Mouse (Mus musculus) lung, embryonic 14.5 days (tissue): ENCODE results near the gene Trip6. TPM values are rescaled to one million over a fixed set of nuclear protein-coding genes. Genes with fewer than 3 reads are reported as not detected.
"Not testable (repeated sequence)": the region's sequence is repeated elsewhere in the genome, so short reads cannot be mapped to it uniquely, and the experiment has no call there.

Source experiments
- ATAC-seq: fragments of 200-750 bp; cut with Nextera tagmentation; 2 replicates; pipeline ENCODE4 v1.8.0; 2017; ENCODE audit warnings: mild to moderate bottlenecking, moderate TSS enrichment, moderate library complexity; ENCODE audit not compliant: insufficient read depth
- DNase-seq: peaks from one replicate; pipeline ENCODE4 v3.0.0-alpha.2; 2015
- H3K27ac ChIP-seq: fragments of 300-500 bp; sonication (generic); 2 replicates; pipeline ENCODE4 v1.5.1; 2014; ENCODE audit warnings: low read depth, mild to moderate bottlenecking, moderate library complexity
- H3K27me3 ChIP-seq: fragments of 300-500 bp; sonication (generic); 2 replicates; pipeline ENCODE4 v1.6.1; 2014; ENCODE audit warnings: low read length, control low read depth; ENCODE audit not compliant: insufficient read depth
- H3K36me3 ChIP-seq: fragments of 300-500 bp; sonication (generic); 2 replicates; pipeline ENCODE4 v1.6.1; 2014; ENCODE audit warnings: control low read depth; ENCODE audit not compliant: insufficient read depth
- H3K4me1 ChIP-seq: fragments of 300-500 bp; sonication (generic); 2 replicates; pipeline ENCODE4 v1.6.1; 2014; ENCODE audit warnings: antibody characterized with exemption, control low read depth; ENCODE audit not compliant: insufficient read depth
- H3K4me2 ChIP-seq: fragments of 300-500 bp; sonication (generic); 2 replicates; pipeline ENCODE4 v1.6.1; 2014; ENCODE audit warnings: mild to moderate bottlenecking
- H3K4me3 ChIP-seq: fragments of 300-500 bp; sonication (generic); 2 replicates; pipeline ENCODE4 v1.5.1; 2014; ENCODE audit warnings: low read depth, low read length
- H3K9ac ChIP-seq: fragments of 300-500 bp; sonication (generic); 2 replicates; pipeline ENCODE4 v1.6.1; 2014
- H3K9me3 ChIP-seq: fragments of 300-500 bp; sonication (generic); 2 replicates; pipeline ENCODE4 v1.6.1; 2016; ENCODE audit warnings: low read depth, low read length, control low read depth
- CTCF ChIP-seq: IDR thresholded peaks from 2 replicates; pipeline ENCODE4 v1.5.1; 2016; ENCODE audit warnings: antibody characterized with exemption, low read depth
- WGBS: fragments of 180-500 bp; shearing (Covaris S2); extraction: QIAGEN DNeasy Blood & Tissue Kit; methylation state at CpG from one replicate; pipeline ENCODE4 v1.1.7; 2014; 5-methylcytosine and 5-hydroxymethylcytosine counted together
- polyA plus RNA-seq: library from polyadenylated mRNA; unstranded; fragments of >200 nt; fragmentation: Nextera tagmentation; extraction: Ambion mirVana; gene quantifications from 2 replicates; pipeline ENCODE4 v1.2.1, GENCODE M21; 2014

Trip6 gene
- polyA plus RNA-seq, 1 experiment from 2014 or later: 89.3 TPM

DNA sequence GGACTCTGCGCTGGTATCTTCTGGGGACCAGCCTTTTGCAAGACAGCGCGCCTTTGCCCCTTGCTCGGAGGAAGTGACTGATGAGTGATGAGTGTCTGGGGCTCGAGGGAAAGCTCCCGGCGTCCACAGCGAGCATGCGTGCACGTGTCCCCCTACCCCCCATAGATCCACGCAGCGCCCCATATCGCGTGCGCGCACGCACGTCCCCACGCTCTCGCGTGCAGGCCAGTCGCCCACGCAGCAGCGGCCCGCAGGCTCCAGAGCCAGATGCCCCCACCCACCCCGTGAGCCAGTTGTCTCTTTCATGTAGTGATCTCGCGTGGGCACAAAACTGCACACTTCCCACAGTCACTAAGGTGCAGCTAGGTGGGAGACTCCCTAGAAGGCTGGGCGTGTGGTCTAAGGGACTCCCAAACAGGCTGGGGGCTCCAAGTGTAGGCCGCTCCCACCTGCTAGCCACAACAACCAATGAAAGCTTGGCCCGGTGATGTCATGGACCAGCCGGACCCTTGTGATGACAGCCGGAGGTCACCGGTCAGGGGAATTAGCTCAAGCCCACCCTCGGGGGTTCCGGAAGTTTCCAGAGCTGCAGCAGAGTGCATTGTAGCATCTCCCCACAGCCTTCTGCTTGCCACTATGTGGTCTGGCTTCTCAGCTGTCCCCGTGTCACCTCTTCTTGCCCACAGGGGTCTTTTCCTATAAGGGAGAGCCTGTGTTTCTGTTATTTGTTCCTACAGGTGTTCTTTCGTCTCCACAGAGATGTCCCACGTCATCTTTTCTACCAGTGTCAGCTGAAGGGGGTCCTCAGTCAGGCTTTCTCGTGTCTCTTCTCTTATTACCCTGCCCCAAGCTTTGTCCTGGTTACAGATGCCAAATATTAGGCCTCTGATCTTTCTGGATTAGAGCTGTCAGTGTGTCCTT lies 26.9 kb downstream of the Trip6 start, which contains the start of gene Ache:
Gene Ache (plus strand): TSS at position 488 of the 921 bp plus-strand sequence.
- Histone ChIP-seq H3K9ac (peak within 1 kb of the TSS; percentile 52), H3K27me3 (peaks cover 45% of the 10 kb centered on the region), H3K4me2 (peak within 1 kb of the TSS; percentile 71), H3K27ac (no peak within 1 kb of the TSS), H3K9me3 (no peaks in the 10 kb centered on the region), H3K4me1 (no peaks in the 10 kb centered on the region; the same call in 1 of the 2 replicates), H3K4me3 (peak within 1 kb of the TSS; percentile 38), H3K36me3 (no peaks in the 10 kb centered on the region)
- DNase-seq (peak; percentile 23), ATAC-seq (peak; percentile 18; the same call in 1 of the 2 replicates)
- WGBS: 1% methylated on average over 40 of the region's 40 CpGs
- TF ChIP-seq CTCF: no peak

DNA sequence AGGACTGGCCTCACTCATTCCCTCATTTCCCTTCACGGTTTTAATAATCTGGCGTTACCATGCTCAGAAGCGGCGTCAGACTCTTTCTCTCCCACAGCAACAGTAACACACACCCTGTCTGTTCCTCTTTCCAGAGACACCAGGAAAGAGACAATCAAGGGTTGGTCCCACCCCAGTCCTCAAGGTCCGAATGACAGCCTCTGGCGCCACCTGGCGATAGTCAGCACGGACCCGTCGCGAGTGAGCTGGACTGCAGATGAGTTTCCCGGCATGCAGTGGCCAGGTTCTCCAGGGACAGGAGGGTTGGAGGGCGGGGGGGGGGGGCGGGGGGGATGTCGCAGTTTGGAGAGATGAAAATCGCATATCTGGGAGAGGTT lies 27.6 kb downstream of the Trip6 start:
- ATAC-seq: peak; percentile 52

DNA sequence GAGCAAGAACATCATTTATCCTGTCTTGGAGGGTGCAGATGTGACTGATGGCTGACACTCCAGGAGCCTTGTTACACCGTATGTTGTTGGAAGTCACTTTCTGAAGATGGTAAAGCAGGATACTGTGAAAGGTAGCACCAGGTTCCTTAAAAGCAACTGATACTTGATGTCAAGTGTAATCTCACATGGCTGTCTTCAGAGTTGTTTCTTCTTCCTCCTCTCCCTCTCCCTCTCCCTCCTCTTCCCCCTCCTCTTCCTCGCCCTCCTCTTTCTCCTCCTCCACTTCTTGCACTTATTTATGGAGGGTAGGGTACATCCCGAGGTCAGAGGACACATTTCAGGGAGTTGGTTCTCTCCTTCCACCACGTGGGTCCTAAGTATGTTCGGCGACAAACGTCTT lies 28.2 kb downstream of the Trip6 start:
- Histone ChIP-seq H3K4me3 (no peak overlapping the region), H3K27me3 (peaks cover 41% of the 10 kb centered on the region), H3K4me1 (no peaks in the 10 kb centered on the region; the same call in 1 of the 2 replicates), H3K4me2 (no peak overlapping the region), H3K27ac (no peak overlapping the region), H3K9ac (no peak overlapping the region), H3K36me3 (no peaks in the 10 kb centered on the region), H3K9me3 (no peaks in the 10 kb centered on the region)
- DNase-seq (no peak), ATAC-seq (no peak)
- no peak for TF ChIP-seq CTCF
- 34% methylated on average over 7 of the region's 7 CpGs for WGBS

More for the DNA sequence above, 27.6 kb downstream of the Trip6 start:
- peak; percentile 94 for DNase-seq
- Histone ChIP-seq H3K4me1 (no peaks in the 10 kb centered on the region; the same call in 1 of the 2 replicates), H3K27ac (no peak overlapping the region), H3K27me3 (peaks cover 43% of the 10 kb centered on the region), H3K9me3 (no peaks in the 10 kb centered on the region), H3K9ac (no peak overlapping the region), H3K36me3 (no peaks in the 10 kb centered on the region), H3K4me3 (peak overlapping the region; percentile 34), H3K4me2 (peak overlapping the region; percentile 71)
- WGBS: 1% methylated on average over 16 of the region's 16 CpGs
- peak; percentile 87 for TF ChIP-seq CTCF

DNA sequence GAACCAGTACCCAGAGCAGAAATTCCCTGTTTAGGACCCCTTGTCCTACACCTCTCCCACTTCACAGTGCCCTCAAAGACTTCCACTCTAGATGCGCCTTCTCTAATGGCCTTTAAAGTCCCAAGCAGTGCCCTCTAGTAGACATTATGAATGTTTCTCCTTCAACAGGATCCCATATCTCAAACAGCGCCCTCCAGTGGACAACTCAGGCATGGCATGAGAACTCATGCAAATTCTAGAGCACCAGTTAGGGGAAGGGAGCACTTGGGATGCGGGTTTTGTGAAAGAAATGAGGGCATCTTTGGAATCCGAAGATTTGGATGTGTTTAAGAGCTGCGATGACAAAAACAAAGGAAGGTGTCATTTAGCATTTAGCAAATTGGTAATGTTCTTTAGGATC lies 29.2 kb downstream of the Trip6 start:
- TF ChIP-seq CTCF: peak; percentile 69
- Histone ChIP-seq H3K9me3 (no peaks in the 10 kb centered on the region), H3K4me1 (no peaks in the 10 kb centered on the region; the same call in 1 of the 2 replicates), H3K36me3 (no peaks in the 10 kb centered on the region), H3K27me3 (peaks cover 31% of the 10 kb centered on the region), H3K9ac (no peak overlapping the region), H3K4me2 (no peak overlapping the region), H3K27ac (no peak overlapping the region), H3K4me3 (no peak overlapping the region)
- DNase-seq (peak; percentile 55), ATAC-seq (no peak)
- 63% methylated on average over 5 of the region's 5 CpGs for WGBS

DNA sequence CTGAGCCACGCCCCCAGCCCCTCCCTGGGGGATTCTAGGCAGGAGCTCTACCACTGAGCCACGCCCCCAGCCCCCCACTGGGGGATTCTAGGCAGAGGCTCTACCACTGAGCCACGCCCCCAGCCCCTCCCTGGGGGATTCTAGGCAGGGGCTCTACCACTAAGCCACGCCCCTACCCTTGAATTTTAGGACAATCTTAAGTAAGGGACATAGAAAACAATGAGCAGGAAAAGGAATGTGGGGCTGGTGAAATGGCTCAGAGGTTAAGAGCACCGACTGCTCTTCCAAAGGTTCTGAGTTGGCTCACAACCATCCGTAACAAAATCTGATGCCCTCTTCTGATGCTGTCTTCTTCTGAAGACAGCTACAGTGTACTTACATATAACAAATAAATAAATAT lies 29.8 kb downstream of the Trip6 start:
- not testable (repeated sequence) for H3K4me2 ChIP-seq, H3K36me3 ChIP-seq, H3K9me3 ChIP-seq, H3K9ac ChIP-seq, H3K4me1 ChIP-seq, ATAC-seq, H3K27ac ChIP-seq, H3K4me3 ChIP-seq, DNase-seq
- H3K27me3 ChIP-seq: peaks cover 25% of the 10 kb centered on the region
- WGBS: 75% methylated on average over 6 of the region's 6 CpGs

DNA sequence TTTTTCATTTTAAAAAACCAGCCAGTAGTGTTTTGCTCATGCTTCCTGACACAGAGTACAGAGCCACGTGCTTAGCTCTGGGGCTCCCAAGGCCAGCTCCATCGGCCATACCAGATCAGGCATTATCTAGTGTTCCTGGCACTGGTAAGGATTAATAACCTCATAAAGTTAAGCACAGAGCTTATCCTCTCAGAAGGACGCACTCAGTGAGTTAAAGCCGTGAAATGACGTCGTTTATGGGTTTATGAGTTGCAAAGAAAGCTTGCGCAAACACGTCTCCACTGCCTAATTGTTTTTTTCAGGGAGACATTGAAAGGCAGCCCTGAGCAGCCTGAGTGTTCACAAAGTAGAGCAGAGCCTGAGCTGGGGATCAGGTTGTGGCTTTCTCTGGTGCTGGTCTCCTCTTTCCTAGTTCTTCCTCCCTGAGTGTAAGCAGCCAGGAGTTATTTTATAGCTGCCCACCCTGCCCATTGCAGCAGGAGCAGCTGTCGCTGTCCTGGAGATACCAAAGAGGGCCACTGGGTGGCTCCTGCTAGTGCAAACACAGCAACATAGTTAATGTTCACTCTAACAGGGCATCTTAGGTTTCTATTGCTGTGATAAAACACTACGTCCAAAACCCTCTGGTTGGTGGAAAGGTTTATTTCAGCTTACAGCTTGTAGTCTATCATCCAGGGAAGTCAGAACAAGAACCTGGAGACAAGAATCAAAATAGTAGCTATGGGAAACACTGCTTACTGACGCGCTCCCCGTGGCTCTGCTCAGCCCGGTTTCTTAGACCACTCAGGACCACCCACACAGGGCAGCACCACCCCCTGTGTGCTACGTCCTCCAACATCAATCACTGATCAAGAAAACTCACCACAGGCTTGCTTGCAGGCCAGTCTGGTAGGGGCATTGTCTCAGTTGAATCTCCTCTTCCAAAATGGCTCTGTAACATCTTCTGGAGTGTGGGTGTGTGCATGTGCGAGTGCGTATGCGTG lies 36.6 kb downstream of the Trip6 start:
- WGBS: 44% methylated on average over 18 of the region's 18 CpGs
- no peaks in the 10 kb centered on the region for H3K4me1 ChIP-seq
- H3K27ac ChIP-seq: no peak overlapping the region
- DNase-seq: peak; percentile 73
- no peak overlapping the region for H3K9ac ChIP-seq
- no peaks in the 10 kb centered on the region for H3K27me3 ChIP-seq
- no peak for ATAC-seq
- H3K4me3 ChIP-seq: no peak overlapping the region
- peaks cover 6% of the 10 kb centered on the region; the same call in 1 of the 2 replicates for H3K9me3 ChIP-seq
- TF ChIP-seq CTCF: peak; percentile 68
- no peak overlapping the region for H3K4me2 ChIP-seq
- H3K36me3 ChIP-seq: no peaks in the 10 kb centered on the region
